Mouse (Mus musculus): ENCODE measurements around the gene Plekha5. TPM values are rescaled to one million over a fixed set of nuclear protein-coding genes. Genes with fewer than 3 reads are reported as not detected.

Gene Plekha5
- polyA plus RNA-seq, 1 experiment from 2014 or later: 32.4 TPM

DNA sequence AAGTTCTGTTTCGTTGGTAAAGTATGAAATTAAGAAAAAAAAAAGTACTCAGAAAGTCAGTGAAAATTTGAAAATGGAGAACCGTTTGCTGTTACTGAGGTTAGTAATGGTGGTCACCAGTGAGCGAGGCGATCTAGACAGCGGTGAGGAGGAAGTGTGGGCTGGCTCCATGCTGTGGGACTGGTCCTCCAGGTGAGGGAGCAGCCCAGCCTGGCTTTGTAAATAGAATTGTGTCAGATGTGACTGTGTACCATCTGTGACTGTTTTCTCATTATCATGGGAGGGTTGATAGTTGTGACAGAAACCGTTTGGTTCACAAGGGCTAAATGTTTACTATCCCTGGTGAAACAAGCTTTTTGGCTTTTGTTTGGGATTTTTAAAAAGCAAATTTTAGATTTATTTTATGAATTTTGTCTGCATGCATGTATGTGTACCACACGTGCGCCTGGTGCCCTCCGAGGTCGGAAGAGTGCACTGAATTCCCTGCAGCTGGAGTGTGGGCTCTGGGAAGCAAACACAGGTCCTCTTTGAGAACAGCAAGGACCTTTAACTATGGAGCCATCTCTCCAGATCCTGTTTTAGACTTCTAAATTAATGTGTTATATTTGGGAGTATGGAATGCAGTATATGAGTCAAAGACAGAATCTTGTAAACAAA is 56.7 kb downstream of the Plekha5 start:
- no peak for ATAC-seq
- H3K36me3 ChIP-seq (ENCODE audit: poor library complexity, severe bottlenecking): no peaks in the 10 kb centered on the region
- no peaks in the 10 kb centered on the region for H3K9me3 ChIP-seq (replicated peaks)
- H3K9ac ChIP-seq: no peak overlapping the region
- H3K4me2 ChIP-seq: no peak overlapping the region
- WGBS: 86% methylated on average over 10 of the region's 10 CpGs
- H3K4me1 ChIP-seq: peaks cover 57% of the 10 kb centered on the region
- H3K27ac ChIP-seq: no peak overlapping the region
- H3K4me3 ChIP-seq: no peak overlapping the region
- H3K27me3 ChIP-seq: no peaks in the 10 kb centered on the region

DNA sequence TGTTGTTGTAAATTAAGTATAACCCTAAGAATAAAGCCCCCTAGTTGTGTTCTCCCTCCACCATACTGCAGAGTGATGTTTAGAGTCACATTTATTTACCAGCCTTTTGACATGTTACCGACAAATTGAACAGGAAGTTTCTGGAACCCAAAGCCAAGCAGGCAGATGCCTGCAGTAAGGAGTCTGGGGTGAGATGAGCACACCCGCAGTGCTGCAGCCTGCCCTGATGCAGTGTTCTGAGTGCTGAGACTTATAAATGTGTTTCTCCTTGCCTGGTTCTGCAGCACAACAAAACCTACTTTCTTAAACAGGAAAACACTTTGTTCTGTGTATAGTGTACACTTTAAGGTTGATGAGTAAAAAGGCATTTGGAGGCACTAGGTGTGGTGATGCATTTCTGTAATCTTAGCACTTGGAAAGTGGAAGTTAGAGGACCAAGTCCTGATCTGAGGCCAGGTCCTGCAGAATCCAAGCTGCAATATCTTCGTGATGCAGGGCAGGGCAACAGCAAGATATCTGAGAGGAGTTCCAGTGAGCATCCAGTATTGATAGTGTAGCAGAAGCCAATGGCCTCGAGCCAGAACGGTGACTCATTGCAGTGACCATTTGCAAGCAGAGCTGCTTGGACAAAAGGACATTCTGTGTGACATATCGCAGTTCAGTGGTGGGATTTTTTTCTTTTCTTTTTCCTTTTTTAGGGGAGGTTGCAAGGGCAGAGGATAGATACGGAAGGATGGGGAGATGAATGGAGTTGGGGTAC is 58.0 kb downstream of the Plekha5 start:
- Histone ChIP-seq H3K27me3 (no peaks in the 10 kb centered on the region), H3K27ac (no peak overlapping the region), H3K9me3 (replicated peaks) (no peaks in the 10 kb centered on the region), H3K4me2 (no peak overlapping the region), H3K4me3 (no peak overlapping the region), H3K9ac (no peak overlapping the region), H3K36me3 (ENCODE audit: poor library complexity, severe bottlenecking) (no peaks in the 10 kb centered on the region), H3K4me1 (peaks cover 56% of the 10 kb centered on the region)
- ATAC-seq: no peak
- WGBS: 64% methylated on average over 7 of the region's 7 CpGs

DNA sequence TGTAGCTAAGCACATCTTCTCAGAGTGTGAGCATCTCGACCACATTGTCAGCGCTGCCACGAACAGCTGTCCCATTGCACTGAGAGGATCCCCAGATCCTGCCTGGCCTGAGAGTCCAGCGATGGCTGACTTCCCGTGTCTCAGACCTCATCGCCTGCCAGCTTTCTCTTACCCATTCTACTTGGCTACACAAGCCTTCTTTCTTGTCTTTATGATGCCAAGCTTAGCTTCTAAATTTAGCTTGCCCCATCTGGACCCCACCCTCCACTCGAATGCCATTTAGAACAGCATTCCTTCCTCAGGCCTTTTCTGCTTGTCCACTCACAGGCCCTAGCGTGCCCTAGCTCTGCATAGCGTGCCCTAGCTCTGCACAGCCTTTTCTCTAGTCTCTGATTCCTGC is 60.3 kb downstream of the Plekha5 start:
- ATAC-seq: peak; percentile 42
- 72% methylated on average over 9 of the region's 9 CpGs for WGBS
- H3K27ac ChIP-seq: peak overlapping the region; percentile 48; the same call in 1 of the 2 replicates

DNA sequence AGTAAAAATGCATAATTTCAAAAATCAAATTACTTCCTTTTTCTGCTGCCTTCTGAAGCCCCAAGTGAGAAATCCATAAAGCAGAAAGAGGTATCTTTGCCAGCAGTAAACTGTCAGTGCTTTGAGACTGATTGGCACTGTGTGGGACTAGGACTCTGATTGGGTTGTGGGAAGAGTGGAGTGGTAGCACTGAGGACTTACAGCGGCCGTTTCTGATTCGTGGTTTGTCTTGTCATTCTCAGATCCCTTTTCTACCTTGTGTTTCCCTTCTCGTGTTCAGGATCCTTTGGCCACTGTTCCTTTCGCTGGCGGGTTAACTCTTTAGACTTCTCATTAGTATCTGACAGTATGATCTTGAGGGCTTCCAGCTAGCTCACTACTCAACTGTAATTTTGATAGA is 61.8 kb downstream of the Plekha5 start:
- Histone ChIP-seq H3K9ac (no peak overlapping the region), H3K9me3 (replicated peaks) (no peaks in the 10 kb centered on the region), H3K27me3 (no peaks in the 10 kb centered on the region), H3K36me3 (ENCODE audit: poor library complexity, severe bottlenecking) (no peaks in the 10 kb centered on the region), H3K4me1 (peaks cover 31% of the 10 kb centered on the region), H3K4me3 (no peak overlapping the region), H3K27ac (no peak overlapping the region), H3K4me2 (no peak overlapping the region)
- WGBS: 91% methylated on average over 6 of the region's 6 CpGs
- ATAC-seq: no peak

More for the DNA sequence above, 60.3 kb downstream of the Plekha5 start:
- Histone ChIP-seq H3K4me1 (peaks cover 35% of the 10 kb centered on the region), H3K9ac (no peak overlapping the region), H3K9me3 (replicated peaks) (no peaks in the 10 kb centered on the region), H3K4me2 (no peak overlapping the region), H3K4me3 (no peak overlapping the region), H3K27me3 (no peaks in the 10 kb centered on the region), H3K36me3 (ENCODE audit: poor library complexity, severe bottlenecking) (no peaks in the 10 kb centered on the region)

DNA sequence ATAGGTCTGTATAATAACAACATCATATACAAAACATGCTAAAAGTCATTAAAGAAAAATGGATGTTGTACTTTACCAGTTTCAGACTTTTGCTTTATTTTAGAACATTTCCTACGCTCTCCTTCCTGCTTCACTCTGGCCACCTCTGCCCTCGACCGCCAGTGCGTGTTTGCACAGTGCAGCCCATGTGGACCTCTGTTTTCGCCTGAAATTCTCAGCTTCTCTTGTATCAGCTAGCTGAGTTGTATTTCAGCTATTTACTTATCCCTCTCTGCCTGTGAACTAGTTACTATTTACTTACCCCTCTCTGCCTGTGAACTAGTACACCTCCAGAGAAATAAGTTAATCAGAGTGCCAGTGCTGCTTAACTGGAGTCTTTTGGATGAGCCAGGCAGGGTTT is 62.8 kb downstream of the Plekha5 start:
- no peak overlapping the region for H3K27ac ChIP-seq

DNA sequence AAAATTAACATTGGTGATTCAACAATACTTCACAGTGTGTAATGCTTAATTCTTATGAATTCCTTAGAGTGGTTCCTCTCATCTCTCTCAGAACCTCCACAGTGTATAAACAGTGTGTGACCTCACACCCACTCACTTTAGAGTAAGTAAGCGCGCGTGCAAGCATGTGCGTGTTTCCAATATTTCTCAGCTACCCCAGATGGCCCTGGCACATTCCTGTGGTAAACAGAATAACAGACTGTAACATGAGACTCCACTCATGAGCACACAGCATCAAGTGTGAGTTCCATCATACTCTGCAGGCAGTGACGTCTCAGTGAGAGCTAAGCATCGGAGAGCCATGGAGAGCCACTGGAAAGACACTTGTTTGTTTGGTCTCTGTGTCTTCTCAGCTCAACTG is 63.6 kb downstream of the Plekha5 start:
- Histone ChIP-seq H3K27me3 (no peaks in the 10 kb centered on the region), H3K9ac (no peak overlapping the region), H3K4me3 (no peak overlapping the region)

More for the DNA sequence above, 62.8 kb downstream of the Plekha5 start:
- Histone ChIP-seq H3K4me1 (peaks cover 36% of the 10 kb centered on the region), H3K9ac (no peak overlapping the region), H3K36me3 (ENCODE audit: poor library complexity, severe bottlenecking) (no peaks in the 10 kb centered on the region), H3K4me3 (no peak overlapping the region), H3K4me2 (no peak overlapping the region), H3K9me3 (replicated peaks) (no peaks in the 10 kb centered on the region), H3K27me3 (no peaks in the 10 kb centered on the region)
- 91% methylated on average over 5 of the region's 5 CpGs for WGBS
- no peak for ATAC-seq

DNA sequence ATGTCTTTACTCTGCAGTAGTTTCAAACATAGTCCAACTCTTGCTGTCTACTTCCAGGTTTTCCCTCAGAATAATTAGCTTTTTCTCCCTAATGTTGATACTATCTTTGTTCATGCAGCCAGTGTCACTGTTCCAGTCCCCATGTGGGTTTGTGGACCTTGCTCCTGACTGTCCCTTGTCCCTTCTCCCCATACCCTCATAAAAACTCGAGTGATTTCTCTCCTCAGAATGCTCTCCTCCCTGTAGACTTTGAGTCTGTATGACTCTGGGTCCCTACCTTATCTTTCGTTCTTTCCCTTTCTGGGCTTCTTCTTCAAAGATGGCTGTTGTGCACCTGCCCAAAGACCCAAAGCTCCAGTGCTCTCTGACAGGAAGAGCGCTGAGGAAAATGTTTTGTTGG is 64.8 kb downstream of the Plekha5 start:
- no peak overlapping the region for H3K4me3 ChIP-seq
- WGBS: 92% methylated on average over 3 of the region's 3 CpGs
- no peak overlapping the region for H3K9ac ChIP-seq
- ATAC-seq: no peak
- no peak overlapping the region for H3K27ac ChIP-seq
- H3K9me3 ChIP-seq (replicated peaks): no peaks in the 10 kb centered on the region
- no peak overlapping the region for H3K4me2 ChIP-seq
- H3K36me3 ChIP-seq (ENCODE audit: poor library complexity, severe bottlenecking): no peaks in the 10 kb centered on the region
- peaks cover 22% of the 10 kb centered on the region for H3K4me1 ChIP-seq
- H3K27me3 ChIP-seq: no peaks in the 10 kb centered on the region

More for the DNA sequence above, 63.6 kb downstream of the Plekha5 start:
- Histone ChIP-seq H3K27ac (0 out of 2 replicates have a peak overlapping the region, but pooled peaks have one; percentile 25), H3K9me3 (replicated peaks) (no peaks in the 10 kb centered on the region), H3K36me3 (ENCODE audit: poor library complexity, severe bottlenecking) (no peaks in the 10 kb centered on the region), H3K4me1 (peaks cover 28% of the 10 kb centered on the region), H3K4me2 (no peak overlapping the region)
- no peak for ATAC-seq
- WGBS: 83% methylated on average over 6 of the region's 6 CpGs

DNA sequence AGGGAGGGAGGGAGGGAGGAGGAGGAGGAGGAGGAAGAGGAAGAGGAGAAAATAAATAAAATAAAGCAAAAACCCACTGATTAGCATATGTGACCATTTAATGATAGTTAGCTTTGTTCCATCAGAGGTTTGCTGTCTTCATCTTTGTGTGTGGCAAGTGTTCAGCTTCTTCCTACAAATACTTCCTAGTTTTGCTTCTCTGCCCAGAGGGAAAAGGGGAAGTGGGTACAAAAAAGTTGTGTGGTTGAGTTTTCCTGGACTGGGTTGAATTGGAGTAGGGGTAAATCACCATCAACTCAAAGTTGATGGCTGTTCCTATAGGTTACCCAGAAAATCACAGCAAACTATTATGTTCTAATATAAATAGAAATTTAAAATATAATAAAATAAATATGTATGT is 65.7 kb downstream of the Plekha5 start:
- Histone ChIP-seq H3K9me3 (replicated peaks) (no peaks in the 10 kb centered on the region), H3K4me3 (no peak overlapping the region), H3K4me1 (peaks cover 14% of the 10 kb centered on the region; the same call in 1 of the 2 replicates), H3K36me3 (ENCODE audit: poor library complexity, severe bottlenecking) (no peaks in the 10 kb centered on the region), H3K27me3 (no peaks in the 10 kb centered on the region), H3K4me2 (no peak overlapping the region), H3K27ac (no peak overlapping the region), H3K9ac (no peak overlapping the region)
- no peak for ATAC-seq

DNA sequence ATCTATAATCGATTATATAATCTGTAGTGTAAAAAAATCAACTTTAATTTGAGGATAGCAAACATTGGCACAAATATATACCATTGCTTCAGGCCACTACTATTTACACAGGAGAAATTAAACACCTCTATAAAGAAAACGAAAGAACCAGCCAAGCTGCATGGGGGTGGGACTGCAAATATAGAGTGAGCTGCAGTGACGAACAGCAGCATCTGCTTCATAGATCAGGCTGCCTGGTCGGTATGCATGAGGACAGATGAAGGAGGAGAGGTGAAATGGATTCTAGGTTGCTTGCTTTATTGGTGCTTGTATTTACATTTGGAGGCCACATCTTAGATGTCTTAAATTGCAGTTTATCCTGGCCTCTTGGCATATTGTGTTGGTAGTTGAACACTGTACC is 66.4 kb downstream of the Plekha5 start:
- peaks cover 14% of the 10 kb centered on the region; the same call in 1 of the 2 replicates for H3K4me1 ChIP-seq
- no peaks in the 10 kb centered on the region for H3K36me3 ChIP-seq (ENCODE audit: poor library complexity, severe bottlenecking)
- H3K9ac ChIP-seq: no peak overlapping the region
- no peak overlapping the region for H3K4me2 ChIP-seq
- no peak overlapping the region for H3K4me3 ChIP-seq
- no peak for ATAC-seq
- no peaks in the 10 kb centered on the region for H3K27me3 ChIP-seq
- WGBS: 90% methylated on average over 4 of the region's 4 CpGs
- H3K9me3 ChIP-seq (replicated peaks): no peaks in the 10 kb centered on the region
- no peak overlapping the region for H3K27ac ChIP-seq

DNA sequence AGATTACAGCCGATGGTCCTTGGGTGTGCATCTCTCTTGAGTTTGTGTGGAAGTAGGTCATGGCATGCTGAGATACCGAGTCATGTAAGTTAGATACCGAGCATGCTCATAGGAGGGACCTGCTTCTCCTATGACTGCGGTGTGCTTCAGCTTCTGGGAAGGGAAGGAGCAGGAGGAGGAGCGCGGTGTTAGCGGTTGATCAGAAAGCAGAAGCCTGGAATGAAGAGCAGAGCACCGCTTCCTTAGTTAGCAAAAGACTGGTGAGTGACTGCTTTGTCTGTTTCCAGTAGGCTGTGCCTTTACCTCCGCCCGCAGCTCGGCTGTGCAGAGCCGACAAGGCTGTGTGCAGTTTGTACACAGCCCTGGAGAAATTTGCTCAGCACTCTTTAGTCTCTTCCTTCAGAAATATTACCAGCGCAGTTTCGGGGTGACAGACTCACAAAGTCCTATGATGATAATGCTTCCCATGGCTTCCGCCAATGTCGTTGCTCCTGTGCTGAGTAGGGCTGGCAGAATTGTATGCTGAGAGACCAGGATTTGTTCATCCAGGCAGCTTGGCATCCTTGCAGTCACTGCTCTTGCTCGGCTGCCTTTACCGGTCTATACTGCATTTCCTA is 67.2 kb downstream of the Plekha5 start:
- H3K4me1 ChIP-seq: peaks cover 14% of the 10 kb centered on the region; the same call in 1 of the 2 replicates
- no peaks in the 10 kb centered on the region; the same call in 1 of the 2 replicates for H3K36me3 ChIP-seq (ENCODE audit: poor library complexity, severe bottlenecking)
- no peak overlapping the region for H3K4me2 ChIP-seq
- H3K27me3 ChIP-seq: no peaks in the 10 kb centered on the region
- WGBS: 76% methylated on average over 18 of the region's 18 CpGs
- ATAC-seq: peak; percentile 39
- 0 out of 2 replicates have a peak overlapping the region, but pooled peaks have one; percentile 5 for H3K27ac ChIP-seq
- no peak overlapping the region for H3K4me3 ChIP-seq
- no peak overlapping the region for H3K9ac ChIP-seq
- H3K9me3 ChIP-seq (replicated peaks): no peaks in the 10 kb centered on the region

DNA sequence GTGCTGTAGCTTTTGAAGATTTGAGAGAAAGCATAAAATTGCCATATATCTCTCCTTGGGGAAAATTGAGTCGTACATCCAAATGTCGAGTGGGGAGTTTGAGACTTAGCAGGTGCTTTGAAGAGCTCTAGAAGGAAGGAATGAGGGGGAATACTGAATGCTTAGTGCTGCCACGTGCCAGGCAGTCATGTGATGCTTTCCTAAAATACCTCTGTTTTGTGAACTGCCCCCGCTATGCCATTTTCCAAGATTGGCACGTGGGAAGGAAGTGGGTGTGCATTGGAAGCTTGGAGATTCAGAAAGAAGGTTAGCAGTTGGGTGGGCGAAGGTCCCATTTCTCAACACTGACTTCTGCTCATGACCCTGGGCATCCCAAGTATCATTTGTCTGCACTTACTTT is 68.2 kb downstream of the Plekha5 start:
- ATAC-seq: no peak
- no peaks in the 10 kb centered on the region; the same call in 1 of the 2 replicates for H3K36me3 ChIP-seq (ENCODE audit: poor library complexity, severe bottlenecking)
- H3K4me3 ChIP-seq: no peak overlapping the region
- no peaks in the 10 kb centered on the region for H3K9me3 ChIP-seq (replicated peaks)
- 83% methylated on average over 6 of the region's 6 CpGs for WGBS
- H3K27me3 ChIP-seq: no peaks in the 10 kb centered on the region
- no peak overlapping the region for H3K27ac ChIP-seq
- no peak overlapping the region for H3K9ac ChIP-seq
- peaks cover 14% of the 10 kb centered on the region; the same call in 1 of the 2 replicates for H3K4me1 ChIP-seq
- H3K4me2 ChIP-seq: no peak overlapping the region

DNA sequence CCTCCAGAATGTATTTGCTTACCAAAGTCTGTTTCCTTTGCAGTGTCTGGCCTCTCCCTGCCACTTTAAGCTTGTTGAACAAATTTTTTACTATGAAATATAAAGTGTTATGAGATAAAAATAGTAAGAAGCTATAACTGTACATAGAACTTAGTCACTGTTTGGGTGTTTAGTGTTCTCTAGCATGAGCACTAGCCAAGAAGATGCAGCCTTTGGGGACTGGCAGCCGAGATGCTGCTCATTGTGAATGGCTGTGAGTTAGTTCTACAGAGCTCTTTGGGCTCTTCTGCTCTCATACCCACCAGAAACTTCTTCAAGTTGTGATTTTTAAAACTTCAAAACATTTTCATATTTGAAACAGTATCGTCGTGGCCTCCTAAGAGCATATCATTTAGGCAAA is 74.2 kb downstream of the Plekha5 start:
- 91% methylated on average over 3 of the region's 3 CpGs for WGBS
- peaks cover 7% of the 10 kb centered on the region for H3K36me3 ChIP-seq (ENCODE audit: poor library complexity, severe bottlenecking)
- no peak overlapping the region for H3K9ac ChIP-seq
- no peaks in the 10 kb centered on the region for H3K4me1 ChIP-seq
- no peak overlapping the region for H3K4me3 ChIP-seq
- no peak overlapping the region for H3K4me2 ChIP-seq
- no peak overlapping the region for H3K27ac ChIP-seq
- H3K9me3 ChIP-seq (replicated peaks): no peaks in the 10 kb centered on the region
- no peak for ATAC-seq
- no peaks in the 10 kb centered on the region for H3K27me3 ChIP-seq

Data from forebrain, embryonic 13.5 days (tissue).